Mouse (Mus musculus) lung, adult 2 months (tissue): ENCODE results near the gene Rpl36al.

Experiments used
- CTCF ChIP-seq: fragments of 200-500 bp; IDR thresholded peaks from 2 replicates; pipeline ENCODE4 v1.5.1; 2011; ENCODE audit warnings: mild to moderate bottlenecking, low read length, control low read depth; ENCODE audit not compliant: insufficient read depth
- POLR2A ChIP-seq: fragments of 200-500 bp; IDR thresholded peaks from 2 replicates; pipeline ENCODE4 v1.6.1; 2011; ENCODE audit warnings: low read depth, mild to moderate bottlenecking, control low read depth, low read length, borderline replicate concordance; ENCODE audit errors: extremely low read depth

DNA sequence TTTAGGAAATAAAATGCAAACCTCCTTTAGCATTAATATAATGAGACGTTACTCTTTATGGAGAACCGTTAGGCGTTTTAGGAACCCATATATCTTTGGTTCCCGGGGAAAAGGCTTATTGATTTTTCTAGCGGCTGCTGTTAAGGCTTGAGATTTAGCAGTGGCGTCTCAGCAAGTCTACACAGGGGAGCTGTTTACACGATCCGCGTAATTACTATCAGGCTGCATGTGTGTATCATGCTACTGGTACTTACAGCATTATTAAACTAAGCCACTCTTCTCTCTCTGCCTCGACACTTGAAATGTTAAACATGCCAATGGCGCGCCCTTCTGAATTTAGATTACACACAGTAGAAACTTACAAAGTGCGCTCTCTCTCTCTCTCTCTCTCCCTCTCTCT is 33.8 kb downstream of the Rpl36al start:
- TF ChIP-seq CTCF (no peak), POLR2A (no peak)
